Mouse (Mus musculus): ENCODE results near the gene Rac1.

The Rac1 gene

DNA sequence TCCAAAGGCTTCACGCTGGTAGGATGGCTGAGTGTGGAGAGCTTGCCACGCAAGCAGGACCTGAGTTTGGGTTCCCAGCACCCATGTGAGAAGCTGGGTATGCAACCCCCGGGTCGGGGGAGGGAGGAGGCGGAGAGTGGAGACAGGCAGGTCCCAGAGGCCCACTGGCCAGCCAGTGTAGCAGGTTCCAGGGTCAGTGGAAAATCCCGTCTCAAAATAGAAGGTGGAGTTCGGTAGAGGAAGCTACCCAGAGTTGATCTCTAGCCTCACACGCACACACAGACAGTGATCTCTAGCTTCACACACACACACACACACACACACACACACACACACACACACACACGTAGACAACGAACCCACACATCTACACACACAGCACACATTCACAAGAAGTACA is 34.7 kb downstream of the Rac1 start:
- no peak for DNase-seq (ENCODE audit: low spot score)

DNA sequence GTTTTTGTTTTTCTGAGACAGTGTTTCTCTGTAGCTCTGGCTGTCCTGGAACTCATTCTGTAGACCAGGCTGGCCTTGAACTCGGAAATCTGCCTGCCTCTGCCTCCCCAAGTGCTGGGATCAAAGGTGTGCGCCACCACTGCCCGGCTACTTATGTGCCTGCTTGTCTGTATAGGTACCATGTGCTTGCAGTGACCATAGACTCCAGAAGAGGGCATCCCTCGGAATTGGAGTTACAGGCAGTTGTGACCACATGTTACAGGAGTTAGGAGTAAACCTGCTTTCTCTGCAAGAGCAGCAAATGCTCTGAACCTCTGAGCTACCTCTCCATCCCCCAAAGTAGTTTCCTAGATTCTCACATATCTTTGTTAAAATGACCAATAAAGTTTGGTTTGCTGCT is 36.1 kb downstream of the Rac1 start:
- DNase-seq (ENCODE audit: low spot score), result no peak

DNA sequence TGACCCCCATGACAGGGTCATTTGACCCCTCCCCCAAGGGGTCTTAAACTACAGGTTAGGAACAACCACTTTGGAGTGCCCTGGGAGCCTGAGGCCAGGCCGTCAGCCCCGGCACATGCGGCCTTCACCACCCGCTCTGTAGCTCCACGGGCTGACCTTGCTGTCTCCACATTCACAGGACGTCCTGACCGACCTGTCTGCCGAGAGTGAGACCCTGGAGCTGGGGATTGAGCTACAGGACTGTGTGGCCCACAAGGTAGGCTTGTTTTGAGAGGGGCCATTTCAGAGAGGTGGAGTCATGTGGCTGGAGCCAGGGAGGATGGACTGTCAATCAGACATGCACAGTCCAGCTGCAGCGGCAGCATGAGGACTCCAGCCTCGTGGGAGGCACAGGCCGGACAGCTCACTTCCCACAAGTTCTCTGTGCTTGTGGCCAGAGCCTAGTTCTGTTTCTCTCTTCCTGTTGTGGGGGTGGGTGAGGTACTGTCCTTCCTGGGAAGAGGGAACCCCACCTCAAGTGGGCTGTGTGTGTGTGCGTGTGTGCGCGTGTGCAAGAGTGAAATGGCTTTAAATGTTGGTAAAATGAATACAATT is 38.0 kb downstream of the Rac1 start:
- no peak for DNase-seq (ENCODE audit: low spot score)

DNA sequence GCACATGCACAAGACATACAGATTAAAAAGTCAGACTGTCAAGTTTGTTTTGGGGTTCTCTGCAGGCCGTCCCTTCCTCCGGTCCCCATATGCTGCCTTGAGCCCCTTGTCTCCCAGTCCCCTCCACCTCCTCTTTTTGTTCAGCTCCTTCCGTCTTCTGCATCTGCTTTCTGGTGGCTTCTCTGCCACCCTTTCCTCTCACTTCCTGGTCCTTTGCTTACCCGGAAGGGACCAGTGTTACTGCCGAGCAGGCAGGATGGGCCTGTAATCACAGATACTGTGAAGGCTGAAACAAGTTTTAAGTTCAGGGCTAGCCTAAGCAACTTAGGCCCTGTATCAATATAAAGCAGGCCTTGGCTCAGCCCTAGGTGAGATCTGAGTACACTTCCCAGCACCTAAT is 39.8 kb downstream of the Rac1 start:
- DNase-seq (ENCODE audit: low spot score), result no peak

DNA sequence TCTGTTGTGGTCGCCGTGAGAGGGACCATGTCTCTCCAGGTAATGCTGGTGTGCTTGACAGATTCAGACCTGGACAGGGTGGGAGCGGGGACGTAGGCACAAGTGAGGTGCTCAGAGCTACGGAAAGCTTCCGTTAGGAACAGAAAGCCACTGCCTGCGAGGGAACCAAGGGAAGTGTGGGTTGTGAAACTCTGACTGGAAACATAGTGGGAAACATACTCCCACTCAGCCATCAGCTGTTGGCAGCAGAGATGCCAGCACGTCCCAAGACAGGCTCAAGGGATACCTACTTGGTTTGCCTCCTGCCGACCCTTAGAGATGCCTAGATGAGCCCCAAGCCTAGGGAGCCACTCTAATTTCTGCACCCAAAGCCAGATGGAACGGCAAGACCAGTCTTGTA is 40.6 kb downstream of the Rac1 start:
- DNase-seq (ENCODE audit: low spot score), result no peak

DNA sequence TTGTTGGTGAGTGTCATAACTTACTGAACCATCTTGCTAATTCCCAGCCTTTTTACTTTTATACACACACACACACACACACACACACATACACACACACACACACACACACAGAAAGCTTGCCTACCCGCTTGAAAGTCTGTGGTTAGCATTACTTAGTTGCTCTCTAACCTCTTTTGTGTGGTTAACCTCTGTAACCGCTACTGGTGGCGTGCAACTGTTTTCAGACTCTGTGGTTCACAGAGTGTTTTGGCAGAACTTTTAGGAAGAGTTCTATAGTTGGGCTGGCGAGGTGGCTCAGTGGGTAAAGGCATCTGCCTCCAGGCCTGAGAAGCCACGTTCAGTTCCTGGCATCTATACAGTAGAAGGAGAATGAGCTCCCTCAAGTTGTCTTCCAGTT is 42.9 kb downstream of the Rac1 start:
- no peak for DNase-seq (ENCODE audit: low spot score)

DNA sequence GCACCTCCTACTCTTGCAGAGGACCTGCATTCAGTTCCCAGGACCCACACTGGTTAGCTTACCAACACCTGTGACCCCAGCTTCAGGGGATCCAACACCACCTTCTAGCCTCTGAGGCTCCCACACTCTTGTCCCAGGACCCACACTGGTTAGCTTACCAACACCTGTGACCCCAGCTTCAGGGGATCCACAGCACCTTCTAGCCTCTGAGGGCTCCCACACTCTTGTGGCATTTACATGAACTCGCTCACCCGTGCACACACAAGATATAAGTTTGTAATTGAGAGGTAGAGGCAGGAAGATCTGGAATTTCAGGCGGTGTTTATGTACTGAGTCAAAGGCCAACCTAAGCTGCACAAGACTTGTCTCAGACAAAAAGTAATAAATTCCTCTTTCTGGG is 49.9 kb downstream of the Rac1 start:
- DNase-seq (ENCODE audit: low spot score), result no peak

DNA sequence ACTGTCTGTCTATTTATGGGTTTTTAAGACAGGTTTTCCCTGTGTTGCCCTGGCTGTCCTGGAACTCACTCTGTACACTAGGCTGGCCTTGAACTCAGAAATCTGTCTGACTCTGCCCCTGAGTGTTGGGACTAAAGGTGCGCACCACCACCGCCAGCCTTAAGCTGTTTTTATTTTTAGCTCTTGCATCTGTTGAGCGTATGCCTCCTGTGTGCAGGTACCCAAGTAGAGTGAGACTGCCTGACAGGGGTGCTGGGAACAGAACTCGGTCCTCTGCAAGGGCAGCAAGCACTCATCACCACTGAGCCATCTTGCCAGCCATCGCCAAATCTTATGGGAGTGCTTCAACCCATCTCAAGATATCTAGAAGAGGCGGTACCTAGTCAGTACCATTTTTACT is 51.8 kb downstream of the Rac1 start:
- DNase-seq (ENCODE audit: low spot score), result no peak

DNA sequence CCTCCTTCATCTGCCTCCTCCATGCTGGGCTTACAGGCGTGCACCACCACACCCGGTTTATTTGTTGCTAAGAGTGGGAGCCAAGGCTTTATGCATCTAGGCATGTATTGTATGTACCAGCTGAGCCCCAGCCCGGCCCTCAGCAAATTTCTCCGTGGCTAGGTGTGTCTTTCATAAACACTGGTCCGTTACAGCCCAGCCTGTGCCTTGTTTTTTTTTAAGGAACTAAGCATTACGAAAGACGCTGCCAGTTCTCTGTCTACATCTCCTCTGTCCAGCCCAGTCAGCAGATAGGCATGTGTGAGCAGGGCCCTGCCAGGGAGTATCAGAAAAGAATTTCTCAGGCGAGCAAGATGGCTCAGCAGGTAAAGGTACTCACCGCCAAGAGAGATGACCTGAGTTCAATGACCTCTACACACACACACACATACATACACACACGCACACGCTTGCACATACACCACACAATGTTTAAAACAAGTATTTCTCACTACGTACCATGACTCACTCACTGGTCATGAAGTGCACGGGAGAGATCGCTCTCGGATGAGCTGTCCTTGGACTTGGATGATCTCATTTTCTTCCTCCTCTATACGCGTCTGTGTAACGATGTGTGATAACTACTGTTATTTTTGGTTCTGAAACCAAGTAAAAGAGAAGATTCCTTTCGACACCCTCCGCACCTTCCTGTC is 52.5 kb downstream of the Rac1 start:
- DNase-seq (ENCODE audit: low spot score), result peak; percentile 48

DNA sequence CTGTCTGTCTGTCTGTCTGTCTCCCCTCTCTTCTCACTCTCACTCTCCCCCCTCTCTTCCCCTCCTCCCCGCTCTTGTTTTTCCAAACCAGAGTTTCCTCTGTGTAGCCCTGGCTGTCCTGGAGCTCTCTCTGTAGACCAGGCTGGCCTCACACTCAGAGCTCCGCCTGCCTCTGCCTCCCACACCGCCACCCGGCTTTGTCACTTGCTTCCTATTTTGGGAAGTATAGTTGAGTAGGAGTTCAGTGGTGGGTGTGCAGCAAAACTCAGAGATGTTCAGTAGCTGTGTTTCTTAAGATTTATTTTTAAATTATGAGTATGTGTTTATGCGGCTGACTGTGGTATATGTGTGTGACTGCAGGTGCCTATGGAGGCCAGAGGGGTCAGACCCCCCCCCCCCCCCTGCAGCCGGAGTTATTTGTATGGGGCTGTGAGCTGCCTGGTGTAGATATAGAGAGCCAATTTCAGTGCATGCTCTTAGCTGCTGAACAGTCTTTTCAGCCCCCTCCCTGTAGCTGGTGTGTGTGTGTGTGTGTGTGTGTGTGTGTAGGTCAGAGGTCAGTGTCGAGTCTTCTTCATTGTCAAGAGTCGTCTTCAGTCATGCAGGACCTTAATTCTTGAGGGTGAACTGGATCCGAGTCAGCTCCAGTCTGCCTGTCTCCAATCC is 55.8 kb downstream of the Rac1 start:
- DNase-seq (ENCODE audit: low spot score), result no peak

DNA sequence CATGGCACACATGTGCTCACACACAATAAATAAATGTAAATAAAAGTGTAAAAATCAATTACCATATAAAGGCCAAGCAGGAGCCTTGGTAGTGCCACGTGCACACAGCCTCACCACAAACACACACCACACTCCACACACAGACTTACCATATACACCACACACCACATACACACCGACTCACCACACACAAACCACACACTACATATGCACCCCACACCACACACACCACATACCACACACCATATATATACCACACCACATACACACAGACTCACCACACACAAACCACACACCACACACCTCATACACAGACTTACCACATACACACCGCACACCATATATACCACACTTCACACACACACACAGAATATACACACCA is 56.7 kb downstream of the Rac1 start:
- no peak for DNase-seq (ENCODE audit: low spot score)

DNA sequence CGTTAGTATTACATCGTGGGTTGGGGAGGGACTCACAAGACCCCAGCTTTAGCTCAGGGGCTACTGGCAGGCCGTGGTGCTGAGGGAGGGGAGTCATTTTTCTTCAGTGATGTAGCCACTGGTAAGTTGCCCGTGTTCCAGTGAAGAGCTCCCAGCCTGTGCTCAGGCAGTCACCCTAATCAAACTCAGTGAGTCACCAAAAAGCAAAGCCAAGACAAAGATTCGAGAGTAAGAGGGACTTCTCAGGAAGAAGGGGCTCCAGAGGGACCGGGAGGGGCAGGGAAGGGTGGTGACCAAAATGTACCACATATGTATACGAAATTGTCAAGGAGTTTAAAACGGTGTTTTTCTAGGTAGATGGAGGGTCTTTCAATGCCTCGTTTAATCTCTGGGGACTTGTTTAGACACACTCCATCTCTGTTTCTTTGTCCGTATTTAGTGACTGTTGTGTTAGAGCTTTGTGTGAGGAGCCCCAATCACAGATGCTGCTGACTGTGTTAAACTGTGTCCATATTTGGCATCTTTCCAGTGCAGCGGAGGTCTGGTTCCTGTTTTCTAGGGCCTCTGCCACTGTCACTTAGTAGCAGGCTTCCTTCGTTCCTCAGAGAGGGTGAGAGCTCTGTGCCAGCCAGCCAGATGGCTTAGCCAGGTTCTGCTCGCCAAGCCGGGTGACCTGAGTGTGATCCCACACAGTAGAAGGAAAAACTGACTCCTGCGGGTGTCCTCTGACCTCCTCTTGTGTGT is 57.2 kb downstream of the Rac1 start:
- DNase-seq (ENCODE audit: low spot score), result peak; percentile 54

DNA sequence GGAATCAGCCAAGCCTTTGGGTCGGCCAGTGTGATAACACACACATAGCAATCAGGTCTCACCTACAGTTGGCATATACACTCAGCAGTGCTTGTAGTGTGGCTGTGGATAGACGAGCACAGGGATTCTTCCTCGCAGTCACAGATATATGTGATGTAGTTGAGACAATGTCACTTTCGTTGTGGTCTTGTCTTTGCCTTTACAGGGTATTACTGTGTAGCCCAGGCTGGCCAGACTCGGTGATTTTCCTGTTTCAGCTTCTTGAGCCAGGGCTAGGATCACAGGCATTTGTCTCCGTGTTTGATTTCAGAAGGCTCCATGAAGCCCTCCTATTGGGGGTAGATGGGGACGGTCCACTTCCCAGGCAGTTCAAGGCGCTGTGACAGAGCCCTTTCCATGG is 58.2 kb downstream of the Rac1 start:
- DNase-seq (ENCODE audit: low spot score), result no peak

DNA sequence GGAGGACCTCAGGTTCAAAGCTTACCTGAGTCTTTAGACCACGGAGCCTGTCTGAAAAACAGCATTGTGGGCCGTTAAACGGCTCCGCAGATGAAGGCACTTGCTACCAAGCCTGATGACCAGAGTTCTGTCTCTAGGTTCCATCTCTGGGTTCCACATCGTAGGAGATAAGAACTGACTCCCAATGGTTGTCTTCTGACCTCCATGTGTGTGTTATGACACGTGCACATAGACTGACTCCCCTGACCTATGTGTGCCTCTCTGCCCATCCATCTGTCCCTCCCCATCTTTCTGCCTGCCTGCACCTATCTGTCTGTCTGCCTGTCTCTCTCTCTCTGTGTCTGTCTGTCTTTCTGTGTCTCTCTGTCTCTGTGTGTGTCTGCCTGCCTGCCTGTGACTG is 59.9 kb downstream of the Rac1 start:
- no peak for DNase-seq (ENCODE audit: low spot score)

DNA sequence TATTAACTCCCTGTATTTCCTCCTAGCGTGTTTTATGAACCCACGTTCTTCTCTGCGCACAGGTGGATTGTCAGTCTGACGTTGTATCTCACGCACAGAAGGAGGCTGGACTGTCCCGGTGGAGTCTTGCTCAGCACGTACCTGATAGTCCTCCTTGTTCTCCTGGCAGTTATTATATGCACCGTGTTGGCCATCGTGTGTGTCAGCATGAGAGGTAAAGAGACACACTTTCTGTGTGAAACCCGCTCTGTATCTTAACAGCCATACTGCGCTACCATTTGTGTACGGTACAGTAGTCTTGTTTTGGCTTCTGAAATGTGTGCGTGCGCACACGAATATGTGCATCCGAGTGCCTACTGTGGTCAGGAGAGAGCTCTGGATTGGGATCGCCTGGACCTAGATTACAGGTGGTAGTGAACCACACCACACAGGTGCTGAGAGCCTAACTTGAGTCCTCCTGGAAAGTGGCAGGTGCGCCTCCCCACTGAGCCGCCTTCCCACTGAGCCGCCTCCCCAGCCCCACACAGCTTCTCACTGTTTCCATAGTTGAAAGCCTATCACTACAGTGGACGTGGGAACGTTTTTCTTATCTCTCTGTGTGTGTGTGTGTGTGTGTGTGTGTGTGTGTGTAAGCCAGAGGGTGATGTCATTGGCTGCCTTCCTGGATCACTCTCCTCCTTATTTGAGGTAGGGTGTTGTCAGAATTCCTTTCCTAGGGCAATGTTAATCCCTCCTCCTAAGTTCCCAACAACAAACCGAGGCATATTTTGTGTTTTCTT is 60.8 kb downstream of the Rac1 start:
- DNase-seq (ENCODE audit: low spot score), result no peak

DNA sequence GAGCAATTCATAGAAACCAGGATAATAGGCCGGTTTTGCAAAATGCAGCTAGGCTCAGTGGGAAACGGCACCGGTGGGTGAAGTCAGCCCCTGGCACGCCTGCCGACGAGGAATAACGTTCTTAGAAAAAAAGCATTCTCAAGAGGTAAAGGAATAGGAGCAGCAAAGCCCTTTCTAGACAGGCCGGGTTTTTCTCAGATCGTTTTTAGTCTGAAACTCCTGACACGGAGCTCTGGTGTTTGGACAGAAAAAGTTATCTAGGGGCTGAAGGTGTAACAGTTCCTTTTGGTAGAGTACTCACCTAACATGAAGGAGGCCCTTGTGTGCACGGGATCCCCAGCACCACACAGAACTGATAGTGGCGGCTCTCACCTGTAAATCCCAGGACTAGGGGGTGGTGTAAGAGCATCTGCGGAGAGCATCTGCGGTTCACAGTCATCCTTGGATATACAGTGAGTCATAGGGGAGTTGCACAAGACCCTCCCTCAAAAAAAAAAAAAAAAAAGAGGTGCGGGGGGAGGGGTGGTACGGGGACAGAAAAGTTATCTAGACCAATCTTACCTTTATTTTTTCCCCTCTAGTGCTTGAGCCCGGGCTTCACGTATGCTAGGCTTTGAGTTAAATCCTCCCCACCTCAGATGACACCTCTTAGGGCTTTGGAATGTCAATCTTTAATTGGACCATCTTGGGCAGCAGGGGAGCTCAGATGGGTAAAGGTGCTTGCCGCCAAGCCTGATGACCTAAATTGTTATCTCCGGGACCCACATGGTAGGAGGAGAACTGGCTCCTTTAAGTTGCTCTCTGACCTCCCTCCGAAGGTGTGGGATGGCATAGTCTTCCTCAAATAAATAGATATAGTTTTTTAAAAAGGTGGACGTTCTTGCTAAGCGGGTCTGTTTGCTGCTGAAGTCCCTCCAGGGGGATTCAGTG is 62.4 kb downstream of the Rac1 start:
- DNase-seq (ENCODE audit: low spot score), result no peak

DNA sequence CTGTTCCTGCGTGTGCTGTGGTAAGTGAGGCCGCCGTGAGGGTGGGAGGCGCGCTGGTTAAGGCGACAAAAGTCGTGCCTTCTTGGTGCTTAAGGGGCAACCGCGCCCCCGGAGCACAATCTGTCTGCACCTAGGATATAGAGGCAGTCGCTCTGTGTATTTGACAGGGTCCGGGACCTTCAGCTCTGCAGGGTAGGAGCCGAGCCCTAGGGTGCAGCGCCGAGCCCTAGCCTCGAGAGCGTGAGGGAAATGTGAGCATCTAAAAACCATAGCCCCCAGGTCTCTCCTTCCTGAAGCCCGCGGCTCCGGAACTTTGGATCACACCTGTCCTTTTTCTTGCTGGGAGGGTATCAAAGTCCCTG is 63.1 kb downstream of the Rac1 start:
- peak; percentile 10 for DNase-seq (ENCODE audit: low spot score)

DNA sequence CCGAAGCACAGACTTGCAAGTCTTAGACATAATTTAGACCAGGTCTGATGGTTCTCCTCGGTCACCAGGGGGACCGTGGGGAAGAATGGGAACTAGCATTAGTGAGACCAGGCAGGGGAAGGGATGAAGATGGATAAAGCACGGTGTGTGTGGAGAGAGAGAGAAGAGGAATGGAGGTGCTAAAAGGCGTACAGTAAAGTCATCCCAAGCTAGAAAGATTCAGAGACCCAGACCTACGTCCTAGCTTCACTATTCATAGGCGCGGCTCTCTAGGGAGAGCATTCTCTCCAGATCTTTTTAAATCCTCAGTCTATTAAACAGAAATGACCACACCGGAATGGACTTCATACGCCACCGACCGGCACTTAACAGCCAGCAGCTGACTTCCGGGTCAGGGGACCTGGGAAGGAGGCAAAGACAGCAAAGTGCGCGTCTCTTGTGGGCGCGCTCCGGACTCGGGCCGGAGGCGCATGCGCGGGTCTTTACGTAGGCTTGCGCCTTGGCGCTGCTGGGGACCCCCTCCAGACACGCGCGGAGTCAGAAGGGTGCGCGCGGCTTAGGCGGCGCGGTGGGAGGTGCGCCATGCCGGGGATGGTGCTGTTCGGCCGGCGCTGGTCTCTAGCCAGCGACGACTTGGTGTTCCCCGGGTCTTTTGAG is 63.6 kb downstream of the Rac1 start, which contains the start of gene Daglb:
Daglb (plus strand) TSS at position 485 of the 657 bp plus-strand sequence.
- peak; percentile 91 for DNase-seq (ENCODE audit: low spot score)

DNA sequence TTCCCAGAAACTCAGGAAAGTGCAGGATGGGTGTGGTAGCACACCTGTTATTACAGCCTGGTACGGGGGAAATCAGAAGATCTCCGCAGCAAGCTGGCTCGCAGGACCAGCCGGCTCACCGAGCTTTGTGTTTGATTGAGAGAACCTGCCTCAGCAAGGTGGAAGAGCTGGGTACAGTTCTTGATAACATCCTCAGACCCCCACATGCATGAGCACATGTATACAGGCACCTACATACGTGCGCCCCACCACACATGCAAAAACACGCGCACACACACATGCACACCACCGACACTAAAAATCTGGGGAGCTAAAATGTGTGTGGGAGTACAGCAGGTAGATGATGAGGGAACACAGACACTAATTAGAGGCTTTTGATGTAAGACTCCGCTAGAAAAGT is 64.2 kb downstream of the Rac1 start:
- DNase-seq (ENCODE audit: low spot score), result no peak

Data from lung, postnatal 25 days (tissue).